Mouse (Mus musculus) right cerebral cortex, postnatal 14 days (tissue): ENCODE measurements around the gene Mrgprh.

Experiments used
- DNase-seq: peaks from one replicate; pipeline ENCODE4 v3.0.0; 2022

Mrgprh gene

DNA sequence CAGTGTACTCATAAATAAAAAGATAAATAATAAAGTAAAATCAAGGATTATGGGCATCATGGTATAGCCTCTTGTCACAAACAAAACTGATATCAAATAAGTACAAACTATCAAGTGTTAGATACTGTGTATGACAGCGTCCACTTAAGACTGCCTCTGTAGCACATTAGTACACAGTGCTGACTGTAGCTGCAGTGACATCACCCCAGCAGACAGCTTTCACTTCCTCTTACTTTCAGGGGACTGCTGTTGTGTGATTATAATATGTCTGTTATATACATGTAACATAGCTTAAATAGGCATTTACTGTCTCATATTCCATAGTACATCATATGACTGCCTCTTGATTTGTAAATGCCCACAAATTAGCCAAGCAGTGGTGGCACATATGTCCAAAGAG, 45.2 kb downstream of the Mrgprh start:
- no peak for DNase-seq

GRCm38 (mm10) chr17:12925001-12925400, 49.2 kb downstream of the Mrgprh start:
- no peak for DNase-seq

DNA sequence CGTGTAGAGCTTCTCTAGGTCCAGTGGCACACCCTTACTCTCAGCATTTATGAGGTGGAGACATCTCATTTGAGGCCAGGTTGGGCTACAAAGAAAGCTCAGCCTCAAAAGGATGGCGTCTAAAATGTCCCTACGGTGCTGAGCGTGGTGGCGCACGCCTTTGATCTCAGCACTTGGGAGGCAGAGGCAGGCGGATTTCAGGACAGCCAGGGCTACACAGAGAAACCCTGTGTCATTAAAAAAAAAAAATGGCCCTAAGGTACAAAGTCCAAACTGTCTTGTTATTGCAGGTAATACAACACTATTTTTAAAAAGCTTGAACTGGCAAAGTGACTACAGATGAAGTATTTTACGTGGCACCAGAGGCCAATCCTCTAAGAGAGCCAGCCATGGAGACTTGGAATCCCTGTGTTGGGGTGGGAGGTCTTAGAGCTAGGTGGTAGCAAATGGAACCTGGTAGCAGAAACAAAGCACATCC, 49.9 kb downstream of the Mrgprh start:
- no peak for DNase-seq
